Mouse (Mus musculus) frontal cortex, adult 2 months (tissue): ENCODE measurements around the gene Daam2. TPM values are rescaled to one million over a fixed set of nuclear protein-coding genes. Genes with fewer than 3 reads are reported as not detected.

Source experiments
- polyA plus RNA-seq: library from polyadenylated mRNA; depleted of rRNA; stranded (reverse); fragments of >200 nt; gene quantifications from 2 replicates; pipeline ENCODE4 v1.2.3, GENCODE M21; 2012; rRNA removed

The Daam2 gene
- polyA plus RNA-seq, 1 experiment = 34.5 TPM

Other genes with a start within 250 kb of the Daam2 start
- gene Mocs1, start 136.0 kb downstream of the Daam2 start, polyA plus RNA-seq = 8.3 and 8.9 TPM in 2 replicates
- gene Kif6, start 50.8 kb upstream of the Daam2 start, polyA plus RNA-seq = 1.3 and 1.6 TPM in 2 replicates